Comparison of ENCODE assay signal across 8 mouse cellular contexts in genomic region chr13:77701733-77702132, GRCm38 (mm10). TPM values are rescaled to one million over a fixed set of nuclear protein-coding genes. Genes with fewer than 3 reads are reported as not detected.
DNase-seq lines count a peak whose midpoint lies in the region; ATAC-seq and TF ChIP-seq lines count a peak whose summit lies in the region.
"Not testable (repeated sequence)": the region's sequence is repeated elsewhere in the genome, so short reads cannot be mapped to it uniquely, and the experiment has no call there.

Fam172a (plus strand) TSS chr13:77702033.

- no CpG with 5 or more reads among the region's 6 CpGs for WGBS in embryonic facial prominence, embryonic 13.5 days
- whole genome bisulfite sequencing in hindbrain, embryonic 12.5 days, result no CpG with 5 or more reads among the region's 6 CpGs
- no CpG with 5 or more reads among the region's 6 CpGs for WGBS in limb, embryonic 14.5 days
- WGBS in midbrain, embryonic 11.5 days, result no CpG with 5 or more reads among the region's 6 CpGs
- no CpG with 5 or more reads among the region's 6 CpGs for WGBS in stomach, embryonic 16.5 days

- not testable (repeated sequence) for TF ChIP-seq POLR2A in limb, embryonic 14.5 days (IDR thresholded peaks at IDR 0.05; ENCODE audit: borderline replicate concordance, extremely low read depth, insufficient read depth, insufficient read length)

- not testable (repeated sequence) for DNase-seq in adrenal gland, adult 18-20 months (ENCODE audit: low spot score in 2 of 2); heart, adult 8-10 months (ENCODE audit: low spot score); layer of hippocampus, adult 8-10 months (ENCODE audit: low spot score in 2 of 2); limb, embryonic 14.5 days (ENCODE audit: low spot score); midbrain, embryonic 11.5 days (ENCODE audit: low spot score, missing footprints)

- not testable (repeated sequence) for ATAC-seq in embryonic facial prominence, embryonic 13.5 days (ENCODE audit: insufficient number of reproducible peaks, insufficient read depth, low FRiP score, low TSS enrichment, low read depth); hindbrain, embryonic 12.5 days (ENCODE audit: low FRiP score); limb, embryonic 14.5 days (ENCODE audit: low FRiP score, low read depth); midbrain, embryonic 11.5 days (ENCODE audit: low FRiP score); stomach, embryonic 16.5 days (ENCODE audit: insufficient read depth, low FRiP score)

- not testable (repeated sequence) for H3K9ac ChIP-seq in embryonic facial prominence, embryonic 13.5 days; hindbrain, embryonic 12.5 days; limb, embryonic 14.5 days (ENCODE audit: low read depth, low read length, severe bottlenecking); midbrain, embryonic 11.5 days (ENCODE audit: low read length); stomach, embryonic 16.5 days (ENCODE audit: low read length)

- H3K4me3 ChIP-seq in embryonic facial prominence, embryonic 13.5 days; hindbrain, embryonic 12.5 days; limb, embryonic 14.5 days (replicated peaks; ENCODE audit: low read length); midbrain, embryonic 11.5 days (ENCODE audit: low read depth, low read length); stomach, embryonic 16.5 days (replicated peaks; ENCODE audit: low read length): not testable (repeated sequence)

- H3K4me2 ChIP-seq in embryonic facial prominence, embryonic 13.5 days; hindbrain, embryonic 12.5 days (replicated peaks); limb, embryonic 14.5 days (replicated peaks; ENCODE audit: low read depth, low read length, severe bottlenecking); midbrain, embryonic 11.5 days; stomach, embryonic 16.5 days (ENCODE audit: low read depth, low read length): not testable (repeated sequence)

- not testable (repeated sequence) for H3K36me3 ChIP-seq in embryonic facial prominence, embryonic 13.5 days; hindbrain, embryonic 12.5 days; limb, embryonic 14.5 days (ENCODE audit: control insufficient read depth, insufficient read depth, low read length); midbrain, embryonic 11.5 days (ENCODE audit: control insufficient read depth, insufficient read depth, low read length); stomach, embryonic 16.5 days (ENCODE audit: control insufficient read depth, insufficient read depth, low read length)

- H3K27ac ChIP-seq in embryonic facial prominence, embryonic 13.5 days; hindbrain, embryonic 12.5 days; limb, embryonic 14.5 days (replicated peaks; ENCODE audit: low read depth, low read length); midbrain, embryonic 11.5 days (ENCODE audit: low read depth, low read length); stomach, embryonic 16.5 days (ENCODE audit: low read length): not testable (repeated sequence)

- H3K27me3 ChIP-seq in embryonic facial prominence, embryonic 13.5 days; hindbrain, embryonic 12.5 days; limb, embryonic 14.5 days (ENCODE audit: control insufficient read depth, insufficient read depth, low read length); midbrain, embryonic 11.5 days (ENCODE audit: control insufficient read depth, insufficient read depth, low read length); stomach, embryonic 16.5 days (ENCODE audit: control insufficient read depth, insufficient read depth, low read length): not testable (repeated sequence)

- not testable (repeated sequence) for H3K4me1 ChIP-seq in embryonic facial prominence, embryonic 13.5 days; hindbrain, embryonic 12.5 days; limb, embryonic 14.5 days (ENCODE audit: control insufficient read depth, insufficient read depth, low read length); midbrain, embryonic 11.5 days (ENCODE audit: control insufficient read depth, insufficient read depth, low read length); stomach, embryonic 16.5 days (ENCODE audit: control insufficient read depth, insufficient read depth, low read length)

- not testable (repeated sequence) for H3K9me3 ChIP-seq in embryonic facial prominence, embryonic 13.5 days; hindbrain, embryonic 12.5 days (replicated peaks); limb, embryonic 14.5 days (ENCODE audit: control insufficient read depth, low read length); midbrain, embryonic 11.5 days (ENCODE audit: control insufficient read depth, low read length); stomach, embryonic 16.5 days (replicated peaks; ENCODE audit: control insufficient read depth, low read length)

RNA-seq across cellular contexts. Expression of gene Fam172a, which starts in this region (rescaled TPM):
- 10 to 100 TPM; 19.3 to 21.6 TPM for total RNA-seq in adrenal gland, adult 18-20 months (2021)
- 39.7 and 39.8 TPM in 2 replicates for polyA plus RNA-seq in embryonic facial prominence, embryonic 13.5 days (2015; fragmentation: Nextera tagmentation; extraction: Ambion mirVana)
- 10 to 100 TPM; 10.4 to 11.7 (median 11.0) TPM for total RNA-seq in heart, adult 8-10 months (2022)
- polyA plus RNA-seq in hindbrain, embryonic 12.5 days (2016; fragmentation: Nextera tagmentation; extraction: Ambion mirVana), result 42.4 and 44.8 TPM in 2 replicates
- total RNA-seq in layer of hippocampus, adult 8-10 months (2022), result 10 to 100 TPM; 39.1 to 42.2 (median 41.0) TPM
- 11.5 and 11.8 TPM in 2 replicates for polyA plus RNA-seq in limb, embryonic 14.5 days (2012; rRNA removed)
- polyA plus RNA-seq in limb, embryonic 14.5 days (2014; fragmentation: Nextera tagmentation; extraction: Ambion mirVana), result 32.2 and 40.6 TPM in 2 replicates
- 51.8 and 53.6 TPM in 2 replicates for polyA plus RNA-seq in midbrain, embryonic 11.5 days (2014; fragmentation: Nextera tagmentation; extraction: Ambion mirVana)
- 23.2 and 25.6 TPM in 2 replicates for polyA plus RNA-seq in stomach, embryonic 16.5 days (2015; fragmentation: Nextera tagmentation; extraction: Ambion mirVana)
